Mouse (Mus musculus) small intestine, adult 2 months (tissue): ENCODE measurements around the gene Tuba8. TPM values are rescaled to one million over a fixed set of nuclear protein-coding genes. Genes with fewer than 3 reads are reported as not detected.

Experiments used
- H3K27ac ChIP-seq: fragments of 200-500 bp; 2 replicates; pipeline ENCODE4 v1.5.1; 2012; ENCODE audit warnings: low read depth, low read length, control low read depth, inconsistent platforms; ENCODE audit not compliant: insufficient read depth
- H3K27me3 ChIP-seq: fragments of 200-500 bp; 2 replicates; pipeline ENCODE4 v1.6.1; 2012; ENCODE audit warnings: mild to moderate bottlenecking, moderate library complexity, low read length, inconsistent platforms; ENCODE audit not compliant: control insufficient read depth, insufficient read depth
- H3K36me3 ChIP-seq: fragments of 200-500 bp; 2 replicates; pipeline ENCODE4 v1.6.1; 2012; ENCODE audit warnings: mild to moderate bottlenecking, low read length, control low read depth, inconsistent platforms; ENCODE audit not compliant: control insufficient read depth, insufficient read depth
- H3K4me1 ChIP-seq: fragments of 200-500 bp; 2 replicates; pipeline ENCODE4 v1.6.1; 2012; ENCODE audit warnings: low read length, inconsistent platforms, mixed read lengths; ENCODE audit not compliant: control insufficient read depth, insufficient read depth, insufficient read length
- H3K4me3 ChIP-seq: fragments of 200-500 bp; 2 replicates; pipeline ENCODE4 v1.5.1; 2012; ENCODE audit warnings: low read depth, mild to moderate bottlenecking, control low read depth, inconsistent platforms, low read length, moderate library complexity
- CTCF ChIP-seq: fragments of 200-500 bp; IDR thresholded peaks from 2 replicates; pipeline ENCODE4 v1.5.1; 2012; ENCODE audit warnings: low read depth, mild to moderate bottlenecking, control low read depth, inconsistent platforms, low read length, moderate library complexity, mixed read lengths; ENCODE audit not compliant: insufficient replicate concordance, insufficient read length; ENCODE audit errors: extremely low read depth
- POLR2A ChIP-seq: fragments of 200-500 bp; IDR thresholded peaks from 2 replicates; pipeline ENCODE4 v1.6.1; 2012; ENCODE audit warnings: low read depth, mild to moderate bottlenecking, control low read depth, inconsistent platforms, low read length, moderate library complexity
- whole genome bisulfite sequencing: fragments of 180-500 bp; shearing (Covaris S2); methylation state at CpG from one replicate; pipeline ENCODE4 v1.1.7; 2018; 5-methylcytosine and 5-hydroxymethylcytosine counted together
- polyA plus RNA-seq: library from polyadenylated mRNA; depleted of rRNA; stranded (reverse); fragments of >200 nt; gene quantifications from 2 replicates; pipeline ENCODE4 v1.2.3, GENCODE M21; 2012

Gene Tuba8
- polyA plus RNA-seq, 1 experiment = 0.25 TPM

- 88% methylated on average over 10 of the region's 10 CpGs for WGBS
- TF ChIP-seq CTCF (no peak), POLR2A (no peak)
- Histone ChIP-seq H3K36me3 (no peaks in the 10 kb centered on the region), H3K27me3 (no peaks in the 10 kb centered on the region), H3K4me1 (peaks cover 9% of the 10 kb centered on the region; the same call in 1 of the 2 replicates), H3K4me3 (no peak overlapping the region), H3K27ac (no peak overlapping the region)
Measured at GRCm38 (mm10) chr6:121220181-121220580, 9.7 kb downstream of the Tuba8 start.

GRCm38 (mm10) chr6:121221876-121222597 is 11.5 kb downstream of the Tuba8 start:
- H3K27me3 ChIP-seq = no peaks in the 10 kb centered on the region
- no peak overlapping the region for H3K27ac ChIP-seq
- no peaks in the 10 kb centered on the region for H3K36me3 ChIP-seq
- H3K4me1 ChIP-seq = peaks cover 15% of the 10 kb centered on the region
- WGBS = 67% methylated on average over 8 of the region's 8 CpGs
- no peak for TF ChIP-seq POLR2A
- TF ChIP-seq CTCF = no peak
- H3K4me3 ChIP-seq = no peak overlapping the region

- no peak overlapping the region for H3K4me3 ChIP-seq
- peaks cover 14% of the 10 kb centered on the region for H3K4me1 ChIP-seq
- no peak overlapping the region for H3K27ac ChIP-seq
- TF ChIP-seq CTCF = no peak
- no peak for TF ChIP-seq POLR2A
- H3K36me3 ChIP-seq = no peaks in the 10 kb centered on the region
- WGBS = 97% methylated on average over 14 of the region's 14 CpGs
- H3K27me3 ChIP-seq = no peaks in the 10 kb centered on the region
Measured at GRCm38 (mm10) chr6:121223001-121223400, 12.5 kb downstream of the Tuba8 start.

- Histone ChIP-seq H3K27ac (no peak overlapping the region), H3K36me3 (no peaks in the 10 kb centered on the region), H3K4me1 (peaks cover 13% of the 10 kb centered on the region), H3K27me3 (no peaks in the 10 kb centered on the region), H3K4me3 (no peak overlapping the region)
- no peak for TF ChIP-seq CTCF
- 64% methylated on average over 5 of the region's 5 CpGs for WGBS
Measured at GRCm38 (mm10) chr6:121224067-121224466, 13.6 kb downstream of the Tuba8 start.

- H3K4me1 ChIP-seq = peaks cover 13% of the 10 kb centered on the region
- H3K36me3 ChIP-seq = no peaks in the 10 kb centered on the region
- H3K4me3 ChIP-seq = no peak overlapping the region
- WGBS = 15% methylated on average over 6 of the region's 6 CpGs
- TF ChIP-seq CTCF = no peak
- TF ChIP-seq POLR2A = no peak
- no peak overlapping the region for H3K27ac ChIP-seq
- no peaks in the 10 kb centered on the region for H3K27me3 ChIP-seq
Measured at GRCm38 (mm10) chr6:121224993-121225392, 14.5 kb downstream of the Tuba8 start.

GRCm38 (mm10) chr6:121226043-121226442 is 15.5 kb downstream of the Tuba8 start:
- Histone ChIP-seq H3K4me1 (peaks cover 13% of the 10 kb centered on the region), H3K27me3 (no peaks in the 10 kb centered on the region), H3K4me3 (no peak overlapping the region), H3K36me3 (no peaks in the 10 kb centered on the region), H3K27ac (peak overlapping the region; percentile 33; the same call in 1 of the 2 replicates)
- TF ChIP-seq POLR2A (no peak), CTCF (no peak)
- WGBS = 56% methylated on average over 4 of the region's 4 CpGs

- Histone ChIP-seq H3K27ac (peak overlapping the region; percentile 33; the same call in 1 of the 2 replicates), H3K4me1 (peaks cover 13% of the 10 kb centered on the region), H3K36me3 (no peaks in the 10 kb centered on the region), H3K27me3 (no peaks in the 10 kb centered on the region), H3K4me3 (no peak overlapping the region)
- TF ChIP-seq POLR2A (no peak), CTCF (no peak)
- WGBS = 33% methylated on average over 2 of the region's 2 CpGs
Measured at GRCm38 (mm10) chr6:121226744-121227143, 16.2 kb downstream of the Tuba8 start.
